Mouse (Mus musculus): ENCODE results near the gene Abcb4. TPM values are rescaled to one million over a fixed set of nuclear protein-coding genes. Genes with fewer than 3 reads are reported as not detected.
A peak's percentile ranks its signal among the peaks of the same experiment; 100 is the strongest.
"Not testable (repeated sequence)": the region's sequence is repeated elsewhere in the genome, so short reads cannot be mapped to it uniquely, and the experiment has no call there.

Gene Abcb4
- polyA plus RNA-seq, 1 experiment from 2014 or later, result 1.1 TPM

GRCm38 (mm10) chr5:8999108-8999507 lies 105.6 kb downstream of the Abcb4 start:
- ATAC-seq (ENCODE audit: low FRiP score, low TSS enrichment), result no peak
- no peak overlapping the region for H3K4me2 ChIP-seq (ENCODE audit: low read length)
- DNase-seq, result no peak
- H3K36me3 ChIP-seq (ENCODE audit: control insufficient read depth, insufficient read depth, low read length), result no peaks in the 10 kb centered on the region
- no peaks in the 10 kb centered on the region for H3K27me3 ChIP-seq (ENCODE audit: control insufficient read depth, insufficient read depth, low read length)
- no peak overlapping the region for H3K4me3 ChIP-seq (replicated peaks; ENCODE audit: low read depth, low read length)
- H3K9ac ChIP-seq (replicated peaks; ENCODE audit: low read length), result no peak overlapping the region
- 59% methylated on average over 4 of the region's 4 CpGs for WGBS
- no peaks in the 10 kb centered on the region for H3K9me3 ChIP-seq (ENCODE audit: control insufficient read depth, low read length)
- no peak overlapping the region for H3K27ac ChIP-seq (replicated peaks; ENCODE audit: low read depth, low read length)
- H3K4me1 ChIP-seq (ENCODE audit: control insufficient read depth, insufficient read depth, low read length), result peaks cover 14% of the 10 kb centered on the region; the same call in 1 of the 2 replicates

DNA sequence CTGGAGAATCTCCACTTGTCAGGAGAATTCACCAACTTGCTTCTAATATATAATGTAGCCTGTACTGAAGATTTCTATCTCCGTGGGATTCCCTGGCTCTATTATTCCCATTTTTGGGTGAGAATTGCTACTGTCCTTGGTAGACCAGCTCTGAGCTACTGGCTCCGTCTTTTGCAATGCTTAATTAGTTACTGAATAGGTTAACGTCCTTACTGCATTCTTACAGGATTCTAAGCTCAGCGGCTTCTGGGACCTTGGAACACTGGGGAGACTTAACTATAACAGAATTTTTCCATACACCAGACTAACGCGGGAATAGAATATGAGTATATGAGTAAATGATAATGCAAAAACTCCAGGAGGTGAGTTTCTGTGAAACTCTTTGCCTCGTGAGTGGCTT lies 106.5 kb downstream of the Abcb4 start:
- not testable (repeated sequence) for H3K9ac ChIP-seq (replicated peaks; ENCODE audit: low read length); H3K27me3 ChIP-seq (ENCODE audit: control insufficient read depth, insufficient read depth, low read length); ATAC-seq (ENCODE audit: low FRiP score, low TSS enrichment); H3K4me3 ChIP-seq (replicated peaks; ENCODE audit: low read depth, low read length); H3K27ac ChIP-seq (replicated peaks; ENCODE audit: low read depth, low read length); H3K36me3 ChIP-seq (ENCODE audit: control insufficient read depth, insufficient read depth, low read length); H3K9me3 ChIP-seq (ENCODE audit: control insufficient read depth, low read length); H3K4me2 ChIP-seq (ENCODE audit: low read length)
- peak; percentile 15 for DNase-seq
- WGBS, result 9% methylated on average over 7 of the region's 7 CpGs
- peaks cover 14% of the 10 kb centered on the region; the same call in 1 of the 2 replicates for H3K4me1 ChIP-seq (ENCODE audit: control insufficient read depth, insufficient read depth, low read length)

DNA sequence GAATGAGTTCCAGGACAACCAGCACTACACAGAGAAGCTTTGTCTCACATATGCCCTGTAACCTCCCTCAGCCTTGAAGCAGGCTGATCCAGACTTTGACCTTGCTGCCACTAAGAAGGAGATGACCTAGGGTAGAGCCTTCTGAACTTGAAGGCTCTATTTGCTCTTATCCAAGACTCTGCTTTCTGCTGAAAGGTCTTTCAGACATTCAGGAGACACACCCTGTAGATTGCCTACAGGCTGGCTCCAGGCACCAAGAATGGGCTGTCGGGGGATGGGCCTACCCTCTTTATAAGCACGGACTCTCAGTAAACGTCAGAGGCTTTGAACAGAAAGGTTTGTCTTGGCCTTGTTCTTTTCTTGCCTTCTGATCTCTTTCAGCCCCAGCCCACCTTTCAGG lies 113.1 kb downstream of the Abcb4 start:
- DNase-seq; ATAC-seq (ENCODE audit: low FRiP score, low TSS enrichment); H3K9ac ChIP-seq (replicated peaks; ENCODE audit: low read length); H3K9me3 ChIP-seq (ENCODE audit: control insufficient read depth, low read length); H3K27ac ChIP-seq (replicated peaks; ENCODE audit: low read depth, low read length); H3K4me3 ChIP-seq (replicated peaks; ENCODE audit: low read depth, low read length); H3K27me3 ChIP-seq (ENCODE audit: control insufficient read depth, insufficient read depth, low read length); H3K36me3 ChIP-seq (ENCODE audit: control insufficient read depth, insufficient read depth, low read length); H3K4me2 ChIP-seq (ENCODE audit: low read length); H3K4me1 ChIP-seq (ENCODE audit: control insufficient read depth, insufficient read depth, low read length): not testable (repeated sequence)
- WGBS, result 45% methylated on average over 3 of the region's 3 CpGs

Other genes starting within 250 kb of the Abcb4 start
- 1.3 and 2.1 TPM in 2 replicates for gene Abcb1a, start 233.6 kb upstream of the Abcb4 start, polyA plus RNA-seq (2014; fragmentation: Nextera tagmentation; extraction: Ambion mirVana)
- gene Abcb1b, start 95.6 kb upstream of the Abcb4 start, polyA plus RNA-seq (2014; fragmentation: Nextera tagmentation; extraction: Ambion mirVana), result 0.55 and 0.87 TPM in 2 replicates
- 14.2 and 21.1 TPM in 2 replicates for gene Crot, start 103.6 kb downstream of the Abcb4 start, polyA plus RNA-seq (2014; fragmentation: Nextera tagmentation; extraction: Ambion mirVana)
- gene Tmem243, start 207.0 kb downstream of the Abcb4 start, polyA plus RNA-seq (2014; fragmentation: Nextera tagmentation; extraction: Ambion mirVana), result 11.9 and 14.9 TPM in 2 replicates